Mouse (Mus musculus): ENCODE results near the gene Stx8.

Gene Stx8

DNA sequence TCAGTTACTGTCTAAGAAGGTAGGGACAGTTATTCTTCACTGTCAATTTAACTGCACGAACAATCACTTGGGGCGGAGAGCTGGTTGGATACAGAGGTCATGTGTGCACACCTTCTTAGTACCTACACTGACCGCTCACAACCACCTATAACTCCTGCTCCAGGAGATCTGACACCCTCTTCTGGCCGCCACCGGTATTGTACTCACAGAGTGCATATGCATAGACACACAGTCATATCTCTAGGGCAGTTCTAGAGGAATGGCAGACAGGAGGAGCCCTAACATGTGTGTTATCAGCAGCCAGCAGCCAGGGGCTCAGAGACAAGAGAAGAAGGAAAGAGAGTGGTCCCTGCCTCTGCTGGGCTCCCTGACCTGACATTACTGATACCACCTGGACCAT is 265.6 kb downstream of the Stx8 start:
- in situ Hi-C loops (cut with MboI; ENCODE audit: low pct_unique_long_range_greater_than_20kb in 1 of 2, low sequenced_read_pairs in 2 of 2, unreplicated experiment in 1 of 2) = no loop called here

DNA sequence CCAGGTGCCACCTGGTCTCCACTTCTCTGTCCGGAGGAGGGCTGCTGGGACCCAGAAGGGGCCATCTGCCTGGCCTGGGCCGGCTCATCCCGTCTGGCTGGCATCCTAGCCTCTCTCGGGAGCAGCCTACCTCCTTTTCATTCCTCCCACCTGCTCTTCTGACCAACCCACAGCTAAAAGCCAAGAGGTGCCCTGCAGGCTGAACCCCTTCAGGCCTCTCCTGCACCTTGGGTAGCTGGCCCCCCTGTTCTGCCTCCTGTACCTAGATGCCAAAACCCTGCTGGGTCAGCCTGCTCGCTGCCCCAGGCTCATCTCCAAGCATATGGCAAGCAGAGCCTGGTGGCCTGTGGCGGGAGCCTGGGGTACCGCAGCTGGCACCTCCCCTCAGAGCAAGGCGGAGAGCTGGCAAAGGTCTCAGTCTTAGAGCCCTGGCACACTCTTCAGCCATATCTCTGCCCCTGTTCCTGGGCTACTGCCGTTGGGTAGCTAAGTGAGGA is 267.5 kb downstream of the Stx8 start:
- in situ Hi-C loops (cut with MboI; ENCODE audit: low pct_unique_long_range_greater_than_20kb in 1 of 2, low sequenced_read_pairs in 2 of 2, unreplicated experiment in 1 of 2) = no loop called here

DNA sequence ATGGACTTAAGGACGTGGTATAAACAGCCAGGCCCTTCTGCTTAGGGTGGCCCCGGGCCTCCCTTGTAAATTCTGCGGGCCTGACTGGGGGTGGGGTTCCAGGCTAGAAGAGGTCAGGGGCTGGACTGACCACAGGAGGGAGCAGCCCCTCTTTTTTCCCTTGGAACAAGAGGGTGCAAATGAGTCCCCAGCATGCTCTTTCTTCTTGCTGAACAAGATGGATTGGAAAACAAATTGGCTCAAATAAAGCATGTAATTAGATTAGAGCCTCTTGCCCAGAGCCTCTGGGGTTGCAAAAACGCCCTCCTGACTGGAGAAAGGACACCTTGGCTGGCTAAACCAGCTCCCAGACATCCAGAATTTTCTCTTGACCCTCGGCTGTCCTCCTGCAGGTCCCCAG is 273.8 kb downstream of the Stx8 start:
- in situ Hi-C loops (cut with MboI; ENCODE audit: low pct_unique_long_range_greater_than_20kb in 1 of 2, low sequenced_read_pairs in 2 of 2, unreplicated experiment in 1 of 2) = no loop called here

DNA sequence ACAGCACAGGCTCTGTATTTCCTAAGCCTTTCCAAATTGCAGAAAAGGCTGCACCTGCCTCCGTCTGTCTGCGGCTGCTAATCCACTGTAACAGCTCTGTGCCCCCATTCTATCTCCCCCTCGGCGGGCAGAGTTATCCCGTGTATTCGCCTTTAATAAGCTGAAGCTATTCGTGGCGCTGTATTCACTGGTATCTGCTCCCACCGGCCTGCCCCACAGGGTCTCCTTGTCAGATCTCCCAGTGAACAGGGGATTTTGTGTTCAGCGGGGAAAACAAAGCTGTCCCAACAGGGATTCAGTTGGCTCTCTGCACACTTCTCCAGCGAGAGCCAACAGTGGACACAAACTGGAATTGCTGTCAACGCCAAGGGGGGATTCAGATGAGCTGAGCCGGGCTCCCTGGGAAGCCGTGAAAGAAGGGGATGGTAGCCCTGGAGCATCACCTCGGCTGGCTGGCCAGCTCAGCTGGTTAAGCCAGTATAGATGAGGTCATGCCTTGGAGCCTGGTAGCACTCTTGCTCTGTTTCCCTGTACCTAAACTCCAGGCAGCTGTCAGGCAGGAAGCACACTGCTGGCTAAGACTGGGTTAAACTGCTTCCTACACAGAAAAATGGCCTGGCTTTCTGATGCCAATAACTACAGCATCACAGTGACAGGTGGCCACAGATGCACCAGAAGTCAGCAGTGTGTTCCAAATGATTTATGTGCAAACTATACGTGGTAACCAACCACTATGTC is 278.4 kb downstream of the Stx8 start:
- in situ Hi-C loops (cut with MboI; ENCODE audit: low pct_unique_long_range_greater_than_20kb in 1 of 2, low sequenced_read_pairs in 2 of 2, unreplicated experiment in 1 of 2) = no loop called here

DNA sequence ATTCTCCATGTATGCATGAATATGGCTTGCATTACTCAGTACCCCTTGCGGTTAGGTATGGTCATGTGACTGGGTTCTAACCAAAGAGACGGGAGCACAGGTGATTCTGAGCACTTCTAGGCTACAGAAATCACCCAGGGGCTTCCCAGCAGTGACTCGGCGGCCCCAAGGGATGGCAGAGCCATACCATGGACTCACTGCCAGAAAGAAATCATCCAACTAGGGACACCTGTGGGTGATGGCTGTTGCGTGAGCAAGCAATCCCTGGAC is 278.9 kb downstream of the Stx8 start:
- in situ Hi-C loops (cut with MboI; ENCODE audit: low pct_unique_long_range_greater_than_20kb in 1 of 2, low sequenced_read_pairs in 2 of 2, unreplicated experiment in 1 of 2) = no loop called here

DNA sequence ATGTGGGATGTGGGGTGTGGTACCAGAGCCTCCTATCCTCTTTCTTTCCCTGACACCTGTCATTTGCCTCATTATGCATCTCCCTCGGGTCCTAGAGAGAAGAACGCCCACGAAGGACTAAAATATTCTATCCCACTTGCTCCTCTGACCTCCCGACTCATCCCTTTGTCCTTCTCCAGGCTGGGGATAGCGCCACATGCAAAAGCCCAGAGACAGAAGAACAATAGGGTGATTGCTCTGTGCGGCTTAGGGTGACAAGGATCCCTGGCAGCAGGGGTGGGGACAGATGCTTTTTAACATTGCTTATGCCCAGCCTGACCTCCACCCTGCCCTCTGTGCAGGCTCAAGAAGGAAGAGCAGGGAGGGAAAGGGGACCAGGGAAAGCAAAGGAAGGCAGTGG is 281.9 kb downstream of the Stx8 start:
- in situ Hi-C loops (cut with MboI; ENCODE audit: low pct_unique_long_range_greater_than_20kb in 1 of 2, low sequenced_read_pairs in 2 of 2, unreplicated experiment in 1 of 2) = no loop called here

DNA sequence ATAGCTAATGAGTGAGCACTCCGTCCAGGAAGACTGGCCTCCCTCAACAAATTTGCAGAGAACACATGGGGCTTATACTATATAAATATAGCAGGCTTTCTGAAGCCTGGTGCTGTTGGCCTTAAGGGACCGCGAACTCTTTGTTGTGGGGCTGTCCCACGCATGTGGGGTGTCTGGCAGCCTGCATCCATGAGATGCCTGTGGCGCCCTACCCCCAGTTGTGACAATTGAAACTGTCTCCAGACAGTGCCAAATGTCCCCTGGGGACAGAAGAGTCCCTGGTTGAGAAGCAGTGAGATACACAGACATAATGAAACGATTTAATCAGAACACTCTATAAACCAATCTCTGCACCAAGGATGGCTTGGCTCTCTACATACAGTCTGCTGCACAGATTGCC is 284.1 kb downstream of the Stx8 start:
- in situ Hi-C loops (cut with MboI; ENCODE audit: low pct_unique_long_range_greater_than_20kb in 1 of 2, low sequenced_read_pairs in 2 of 2, unreplicated experiment in 1 of 2) = no loop called here

DNA sequence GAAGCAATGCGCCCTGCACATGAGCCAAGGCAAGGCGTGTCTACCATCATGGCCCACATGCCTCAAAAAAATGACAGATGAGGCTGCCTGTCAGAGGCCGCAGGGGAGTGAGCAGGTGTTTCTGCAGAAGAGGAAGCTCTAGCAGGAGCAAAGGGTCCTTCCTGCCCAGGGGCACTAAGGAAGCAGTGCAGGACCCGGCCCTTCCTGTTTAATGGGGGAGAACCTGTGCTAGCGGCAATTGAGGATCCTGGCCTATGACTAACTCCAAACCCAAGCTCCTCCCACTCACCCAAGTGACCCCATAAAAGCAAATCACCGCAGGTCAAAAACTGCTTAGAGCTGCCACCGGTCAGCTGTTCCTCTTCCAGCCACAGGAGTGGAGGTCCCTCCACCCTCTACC is 287.5 kb downstream of the Stx8 start:
- in situ Hi-C loops (cut with MboI; ENCODE audit: low pct_unique_long_range_greater_than_20kb in 1 of 2, low sequenced_read_pairs in 2 of 2, unreplicated experiment in 1 of 2) = no loop called here
